Mouse (Mus musculus): Measurements from ENCODE around the gene Mettl9.

Gene Mettl9

GRCm38 (mm10) chr7:121044251-121044650 lies 10.0 kb downstream of the Mettl9 start:
- DNase-seq (ENCODE audit: low read depth, low spot score): no peak

- no peak for DNase-seq (ENCODE audit: low read depth, low spot score)
Observed at GRCm38 (mm10) chr7:121045671-121046453, 11.6 kb downstream of the Mettl9 start.

- no peak for DNase-seq (ENCODE audit: low read depth, low spot score)
Observed at GRCm38 (mm10) chr7:121047624-121048023, 13.4 kb downstream of the Mettl9 start.

DNA sequence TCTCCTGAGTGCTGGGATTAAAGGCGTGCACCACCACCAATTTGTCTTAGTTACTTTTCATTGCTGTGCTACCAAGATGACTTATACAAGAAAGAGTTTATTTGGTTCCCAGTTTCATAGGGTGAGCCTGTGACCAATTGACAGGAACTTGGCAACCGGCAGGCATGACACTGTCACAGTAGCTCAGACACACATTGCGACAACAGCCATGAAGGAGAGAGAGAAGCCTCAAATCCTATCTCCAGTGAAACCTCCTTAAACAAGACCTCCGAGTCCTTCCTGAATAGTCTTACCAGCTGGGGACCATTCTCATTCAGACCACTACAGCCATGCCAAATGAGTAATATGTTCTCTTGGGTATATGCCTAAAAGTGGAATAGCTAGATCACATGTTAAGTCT lies 18.8 kb downstream of the Mettl9 start:
- DNase-seq (ENCODE audit: low read depth, low spot score): no peak

GRCm38 (mm10) chr7:121059477-121060218 lies 25.4 kb downstream of the Mettl9 start:
- DNase-seq (ENCODE audit: low read depth, low spot score): no peak

DNA sequence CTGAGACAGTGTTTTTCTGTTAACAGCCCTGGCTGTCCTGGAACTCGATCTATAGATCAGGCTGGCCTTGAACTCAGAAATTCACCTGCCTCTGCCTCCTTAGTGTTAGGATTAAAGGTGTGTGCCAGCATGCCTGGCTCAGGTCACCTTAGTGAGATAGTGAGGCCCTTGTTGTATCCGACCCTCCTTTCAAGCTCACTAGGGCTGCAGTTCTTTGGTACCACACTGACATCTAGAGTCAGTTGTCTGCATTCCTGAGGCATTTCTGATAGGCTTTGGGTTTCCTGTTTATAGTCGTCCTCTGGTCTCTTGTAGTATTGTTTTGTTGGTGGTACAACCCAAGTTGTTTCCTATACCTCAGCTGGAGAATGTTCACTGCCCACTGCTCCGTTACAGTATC lies 30.1 kb downstream of the Mettl9 start:
- DNase-seq (ENCODE audit: low read depth, low spot score): no peak

DNA sequence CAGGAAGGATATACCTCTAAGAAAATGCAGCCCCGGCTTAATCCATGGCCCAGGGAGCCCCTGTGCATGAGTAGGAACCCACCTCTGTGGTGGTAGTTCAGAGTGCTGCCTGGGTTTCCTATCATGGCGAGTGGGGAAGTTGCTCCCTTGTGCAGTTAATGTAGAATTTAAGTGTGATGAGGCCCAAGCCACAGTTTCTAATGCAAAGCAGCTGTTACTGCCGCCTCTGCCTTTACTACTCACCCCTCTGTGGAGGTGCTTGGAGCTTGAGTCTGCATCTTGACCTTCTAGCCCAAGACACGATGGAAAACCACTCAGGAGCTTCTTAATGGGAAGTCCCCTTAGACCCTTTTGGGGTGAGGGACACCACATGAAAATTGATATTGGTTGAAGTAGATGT lies 37.0 kb downstream of the Mettl9 start:
- DNase-seq (ENCODE audit: low read depth, low spot score): no peak

DNA sequence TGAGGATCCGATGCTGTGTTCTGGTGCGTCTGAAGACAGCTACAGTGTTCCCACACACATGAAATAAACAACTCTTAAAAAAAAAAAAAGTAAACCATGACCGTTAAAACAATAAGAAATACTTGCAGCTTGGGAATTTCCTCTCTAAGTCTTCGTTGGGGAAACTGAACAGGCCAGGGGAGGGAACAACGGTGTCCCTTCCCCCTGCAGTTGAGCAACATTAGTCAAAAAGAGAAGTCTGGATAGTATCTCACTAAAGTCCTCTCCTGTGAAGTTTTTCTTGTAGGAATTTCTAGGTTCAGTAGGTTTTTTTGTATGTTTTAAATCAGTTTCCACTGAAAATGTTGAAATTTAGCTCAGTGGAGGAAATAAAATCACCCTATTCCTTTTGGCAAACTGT lies 38.3 kb downstream of the Mettl9 start:
- no peak for DNase-seq (ENCODE audit: low read depth, low spot score)

DNA sequence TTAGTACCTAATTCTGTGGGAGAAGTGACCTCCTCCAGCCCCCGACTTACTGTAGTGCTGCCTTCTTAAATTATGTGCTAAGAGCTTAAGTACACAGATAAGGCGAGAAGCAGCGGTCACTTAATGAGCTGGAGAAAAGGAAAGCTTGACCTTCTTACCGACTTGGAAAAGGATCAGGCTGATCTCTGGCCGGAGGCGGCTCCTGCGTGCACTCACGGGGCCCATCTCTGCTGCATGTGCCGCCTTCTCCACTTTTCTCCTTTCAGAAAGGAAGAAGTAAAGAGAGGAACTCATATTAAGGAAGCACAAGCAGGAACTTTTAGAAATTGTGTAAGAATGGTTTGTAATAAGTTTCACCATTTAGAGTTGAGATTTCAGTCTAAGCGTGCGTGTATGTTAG lies 40.0 kb downstream of the Mettl9 start, which contains the start of gene Igsf6:
TSS of gene Igsf6 (minus strand) at position 292 of the 400 bp plus-strand sequence.
- no peak for DNase-seq (ENCODE audit: low read depth, low spot score)

DNA sequence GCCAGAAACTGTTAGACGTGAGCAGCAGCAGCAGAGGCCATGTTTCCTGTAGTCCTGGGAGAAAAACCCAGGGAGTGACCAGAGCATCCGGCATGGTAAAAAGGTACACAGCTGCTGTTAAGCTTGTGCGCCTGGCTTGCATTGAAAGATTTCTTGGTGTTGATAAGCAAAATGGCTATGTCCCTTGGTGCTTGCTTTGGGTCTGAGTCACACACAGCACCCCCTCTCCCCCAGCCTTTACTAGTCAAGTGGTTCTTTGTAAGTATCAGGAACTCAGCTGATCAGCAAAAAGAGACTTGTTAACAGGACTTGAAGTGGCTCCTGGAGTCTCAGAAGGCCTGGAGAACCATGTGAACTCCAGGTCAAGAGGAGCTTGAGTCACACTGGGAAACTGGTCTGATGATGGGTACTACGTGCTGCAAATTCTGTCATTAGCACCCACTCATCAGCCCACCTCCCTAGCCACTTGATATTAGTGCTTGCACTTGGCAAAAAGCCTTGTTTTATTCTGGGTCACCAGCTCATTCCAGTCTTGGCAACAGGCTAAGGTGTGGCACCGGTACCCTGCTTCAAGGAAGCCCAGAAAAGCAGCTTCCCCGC lies 40.7 kb downstream of the Mettl9 start:
- no peak for DNase-seq (ENCODE audit: low read depth, low spot score)

- no peak for DNase-seq (ENCODE audit: low read depth, low spot score)
Observed at GRCm38 (mm10) chr7:121075416-121075815, 41.2 kb downstream of the Mettl9 start.

DNA sequence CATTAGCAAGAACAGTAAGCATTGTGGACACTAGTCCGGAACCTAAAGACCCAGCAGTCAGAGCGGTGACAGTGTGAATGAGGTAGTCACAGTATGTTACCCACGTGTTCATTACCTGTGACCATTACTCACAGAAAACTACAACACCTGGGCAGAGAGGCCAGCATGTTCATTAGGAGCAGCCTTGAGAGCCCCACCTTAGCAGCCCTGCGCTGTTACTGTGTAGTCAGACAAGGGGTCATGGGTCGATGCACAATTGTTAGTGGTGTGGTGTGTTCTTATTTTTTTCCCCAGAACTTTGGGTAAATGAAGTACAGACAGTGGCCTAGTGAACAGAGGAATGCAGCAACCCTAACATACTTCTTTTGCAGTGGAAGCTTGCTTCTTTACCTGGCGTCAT lies 43.1 kb downstream of the Mettl9 start:
- no peak for DNase-seq (ENCODE audit: low read depth, low spot score)

DNA sequence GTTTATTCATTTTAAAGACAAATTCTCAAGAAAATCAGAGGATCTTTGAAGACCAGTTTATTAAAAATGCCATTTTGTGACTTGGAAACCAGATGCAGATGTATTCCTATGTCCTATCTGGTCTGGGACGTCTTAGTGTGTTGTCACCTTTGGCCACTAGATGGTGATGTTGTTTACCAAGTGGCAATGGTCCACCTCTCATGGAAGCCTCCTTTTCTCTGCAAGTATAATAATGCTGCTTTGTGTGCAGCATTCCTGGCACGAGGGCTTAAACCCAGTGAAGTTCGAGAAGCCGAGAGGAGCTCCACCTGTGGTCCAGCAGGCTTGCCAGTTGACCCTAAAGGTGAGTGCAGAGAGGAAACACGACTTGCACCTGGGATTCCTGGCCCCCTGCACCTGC lies 43.6 kb downstream of the Mettl9 start:
- DNase-seq (ENCODE audit: low read depth, low spot score): no peak

DNA sequence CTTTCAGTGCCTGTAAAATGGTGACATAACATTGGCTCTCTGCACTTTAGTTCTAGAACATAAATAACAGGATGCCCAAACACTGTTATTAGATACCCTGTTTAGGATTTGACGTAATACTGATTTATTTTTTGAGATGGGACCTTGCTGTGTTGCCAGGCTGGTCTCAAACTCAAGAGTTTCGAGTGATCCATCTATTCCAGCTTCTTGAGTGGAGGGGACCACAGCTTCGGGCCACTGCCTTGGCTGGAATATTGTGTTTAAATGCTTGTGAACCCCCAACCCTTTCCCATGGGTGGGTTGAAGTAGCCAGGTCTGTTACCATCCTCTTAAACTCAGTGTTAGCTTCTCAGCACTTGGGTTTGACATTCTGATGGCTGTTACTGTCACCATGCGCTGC lies 47.1 kb downstream of the Mettl9 start, which contains the start of gene Otoa:
TSS of gene Otoa (plus strand) at position 301 of the 400 bp plus-strand sequence.
- DNase-seq (ENCODE audit: low read depth, low spot score): no peak

GRCm38 (mm10) chr7:121081816-121082215 lies 47.6 kb downstream of the Mettl9 start:
- no peak for DNase-seq (ENCODE audit: low read depth, low spot score)

GRCm38 (mm10) chr7:121082949-121083513 lies 48.8 kb downstream of the Mettl9 start:
- DNase-seq (ENCODE audit: low read depth, low spot score): no peak

- DNase-seq (ENCODE audit: low read depth, low spot score): no peak
Observed at GRCm38 (mm10) chr7:121084840-121085453, 50.7 kb downstream of the Mettl9 start.

- no peak for DNase-seq (ENCODE audit: low read depth, low spot score)
Observed at GRCm38 (mm10) chr7:121085500-121085899, 51.3 kb downstream of the Mettl9 start.

DNA sequence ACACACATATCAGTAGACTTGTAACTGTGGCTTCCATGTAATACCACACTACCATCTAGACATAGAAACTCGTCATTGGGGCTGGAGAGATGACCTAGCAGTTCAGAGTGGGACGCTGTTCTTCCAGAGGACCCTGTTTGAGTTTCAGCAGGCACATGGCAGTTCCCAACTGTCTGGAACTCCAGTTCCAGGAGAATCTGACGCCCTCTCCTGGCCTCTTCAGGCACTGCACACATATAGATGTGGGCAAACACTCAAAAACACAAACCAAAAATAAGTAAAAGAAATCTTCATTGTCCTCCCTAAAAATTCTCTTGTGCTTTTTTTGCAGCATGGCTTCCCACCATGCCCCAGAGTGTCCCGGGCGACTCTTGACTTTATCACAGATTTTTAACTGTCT lies 54.5 kb downstream of the Mettl9 start:
- no peak for DNase-seq (ENCODE audit: low read depth, low spot score)

DNA sequence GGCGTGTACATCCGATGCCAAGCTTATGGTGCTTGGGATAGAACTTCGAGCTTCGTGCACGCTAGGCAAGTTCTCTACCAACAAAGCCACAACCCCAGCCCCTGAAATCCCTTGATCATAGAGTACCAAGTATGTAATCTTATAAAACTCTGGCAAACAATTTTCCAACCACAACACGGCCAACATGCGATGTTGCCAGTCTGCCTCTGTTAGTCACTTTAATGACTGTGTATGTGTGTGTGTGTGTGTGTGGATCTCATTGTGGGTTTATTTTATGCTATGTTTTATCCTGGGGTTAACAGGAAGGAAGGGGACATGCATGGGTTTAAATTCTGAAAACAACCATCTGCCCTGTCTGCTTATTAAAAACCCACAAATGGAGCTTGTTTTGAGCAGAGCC lies 56.5 kb downstream of the Mettl9 start:
- no peak for DNase-seq (ENCODE audit: low read depth, low spot score)

DNA sequence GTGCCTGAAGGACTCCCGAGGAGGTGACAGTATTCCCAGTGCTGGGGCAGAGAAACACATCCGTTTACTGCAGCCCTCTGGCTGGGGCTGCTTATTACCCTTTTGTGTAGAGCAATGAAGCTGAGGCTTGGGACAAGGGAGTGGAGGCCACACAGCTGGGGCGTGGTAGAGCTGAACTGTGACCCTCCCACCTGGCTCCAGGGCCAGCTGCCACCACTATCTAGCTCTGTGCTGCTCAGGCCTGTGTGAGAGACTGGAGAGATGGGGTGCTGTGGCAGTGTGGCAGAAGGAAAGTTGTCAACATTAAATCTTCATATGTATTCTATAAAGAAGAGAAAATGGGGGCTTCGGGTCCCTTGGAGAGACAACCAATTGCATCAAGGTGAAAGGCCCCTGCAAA lies 58.8 kb downstream of the Mettl9 start:
- no peak for DNase-seq (ENCODE audit: low read depth, low spot score)
